Mouse (Mus musculus): ENCODE data around the gene Fbxw9. TPM values are rescaled to one million over a fixed set of nuclear protein-coding genes. Genes with fewer than 3 reads are reported as not detected.

Fbxw9 gene
- polyA plus RNA-seq, 1 experiment from 2014 or later = 27.4 TPM

DNA sequence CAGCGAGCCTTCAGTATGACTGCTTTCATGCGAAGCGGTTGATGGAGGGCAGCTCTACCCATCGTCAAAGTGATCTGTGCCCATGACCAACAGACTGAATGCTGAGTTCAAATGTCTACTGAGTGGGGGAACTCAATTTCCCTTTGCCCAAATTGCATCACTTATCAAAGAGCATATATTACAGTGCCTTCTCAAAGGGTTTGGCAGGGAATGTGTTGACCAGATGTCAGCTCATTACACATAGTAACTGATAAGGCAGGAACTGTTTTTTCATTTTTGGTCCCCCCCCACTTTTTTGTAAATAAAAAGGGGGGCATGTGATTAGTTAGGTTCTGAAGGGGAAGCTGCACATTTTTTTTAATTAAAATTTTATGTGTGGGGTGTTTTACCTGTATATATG, 2.7 kb downstream of the Fbxw9 start:
- Histone ChIP-seq H3K4me3 (ENCODE audit: low read depth, low read length) (no peak overlapping the region), H3K9ac (ENCODE audit: low read depth, low read length) (no peak overlapping the region), H3K4me1 (replicated peaks; ENCODE audit: control insufficient read depth, insufficient read depth, low read length) (peaks cover 3% of the 10 kb centered on the region; the same call in 1 of the 2 replicates), H3K27ac (ENCODE audit: low read depth, low read length) (no peak overlapping the region), H3K9me3 (ENCODE audit: control insufficient read depth, low read length) (no peaks in the 10 kb centered on the region), H3K36me3 (ENCODE audit: control insufficient read depth, insufficient read depth, low read length) (no peaks in the 10 kb centered on the region; the same call in 1 of the 2 replicates), H3K4me2 (replicated peaks; ENCODE audit: low read depth, low read length) (no peak overlapping the region), H3K27me3 (ENCODE audit: control insufficient read depth, insufficient read depth, low read length) (no peaks in the 10 kb centered on the region)
- DNase-seq (ENCODE audit: low spot score) (no peak), ATAC-seq (ENCODE audit: low FRiP score) (no peak)
- 93% methylated on average over 4 of the region's 4 CpGs for WGBS

DNA sequence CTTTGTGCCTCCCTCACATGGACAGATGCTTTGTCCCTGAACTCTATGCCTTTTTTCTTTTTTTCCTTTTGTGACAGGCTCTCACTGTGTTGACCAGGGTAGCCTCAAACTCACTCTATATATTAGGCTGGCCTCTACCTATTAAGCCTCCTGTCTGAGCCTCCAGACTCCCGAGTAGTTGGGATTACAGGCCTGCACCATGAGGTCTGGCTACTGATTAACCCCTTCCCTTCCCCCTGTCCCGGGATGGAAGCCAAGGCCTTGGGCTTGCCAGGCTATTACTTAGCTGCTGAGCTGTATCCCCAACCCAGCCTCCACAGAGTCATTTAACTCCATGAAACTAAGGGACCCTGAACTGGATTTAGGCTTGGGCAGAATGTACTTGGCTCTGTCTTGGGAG, 5.4 kb downstream of the Fbxw9 start:
- H3K4me3 ChIP-seq (ENCODE audit: low read depth, low read length) = no peak overlapping the region
- H3K36me3 ChIP-seq (ENCODE audit: control insufficient read depth, insufficient read depth, low read length) = no peaks in the 10 kb centered on the region; the same call in 1 of the 2 replicates
- H3K4me1 ChIP-seq (replicated peaks; ENCODE audit: control insufficient read depth, insufficient read depth, low read length) = peaks cover 3% of the 10 kb centered on the region; the same call in 1 of the 2 replicates
- DNase-seq (ENCODE audit: low spot score) (no peak), ATAC-seq (ENCODE audit: low FRiP score) (no peak)
- no peaks in the 10 kb centered on the region for H3K9me3 ChIP-seq (ENCODE audit: control insufficient read depth, low read length)
- 46% methylated on average over 2 of the region's 2 CpGs for WGBS
- H3K9ac ChIP-seq (ENCODE audit: low read depth, low read length) = no peak overlapping the region
- no peak overlapping the region for H3K27ac ChIP-seq (ENCODE audit: low read depth, low read length)
- no peaks in the 10 kb centered on the region for H3K27me3 ChIP-seq (ENCODE audit: control insufficient read depth, insufficient read depth, low read length)
- no peak overlapping the region for H3K4me2 ChIP-seq (replicated peaks; ENCODE audit: low read depth, low read length)

DNA sequence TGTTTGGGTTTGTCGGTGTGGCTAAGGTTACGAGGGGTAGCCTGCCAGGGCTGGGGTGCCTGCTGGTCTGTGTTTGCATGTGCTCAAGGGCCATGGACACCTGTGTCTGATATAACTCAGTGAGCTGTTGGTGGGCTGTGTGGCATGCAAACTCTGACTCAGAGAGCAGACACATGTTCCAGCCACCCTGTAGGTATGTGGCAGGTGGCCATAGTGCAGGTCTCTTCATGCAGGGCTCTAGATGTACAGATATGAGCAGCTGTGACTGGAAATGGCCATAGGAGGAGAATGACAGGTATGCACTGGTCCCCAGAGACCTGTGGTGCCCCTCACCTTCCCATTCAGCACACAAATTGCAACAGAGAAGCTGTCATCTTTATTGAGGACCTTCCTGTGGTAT, 7.3 kb downstream of the Fbxw9 start:
- Histone ChIP-seq H3K36me3 (ENCODE audit: control insufficient read depth, insufficient read depth, low read length) (no peaks in the 10 kb centered on the region; the same call in 1 of the 2 replicates), H3K4me1 (replicated peaks; ENCODE audit: control insufficient read depth, insufficient read depth, low read length) (no peaks in the 10 kb centered on the region), H3K4me3 (ENCODE audit: low read depth, low read length) (no peak overlapping the region), H3K9me3 (ENCODE audit: control insufficient read depth, low read length) (no peaks in the 10 kb centered on the region), H3K27me3 (ENCODE audit: control insufficient read depth, insufficient read depth, low read length) (no peaks in the 10 kb centered on the region), H3K27ac (ENCODE audit: low read depth, low read length) (no peak overlapping the region), H3K4me2 (replicated peaks; ENCODE audit: low read depth, low read length) (no peak overlapping the region), H3K9ac (ENCODE audit: low read depth, low read length) (no peak overlapping the region)
- 90% methylated on average over 2 of the region's 2 CpGs for WGBS
- DNase-seq (ENCODE audit: low spot score) (no peak), ATAC-seq (ENCODE audit: low FRiP score) (no peak)

DNA sequence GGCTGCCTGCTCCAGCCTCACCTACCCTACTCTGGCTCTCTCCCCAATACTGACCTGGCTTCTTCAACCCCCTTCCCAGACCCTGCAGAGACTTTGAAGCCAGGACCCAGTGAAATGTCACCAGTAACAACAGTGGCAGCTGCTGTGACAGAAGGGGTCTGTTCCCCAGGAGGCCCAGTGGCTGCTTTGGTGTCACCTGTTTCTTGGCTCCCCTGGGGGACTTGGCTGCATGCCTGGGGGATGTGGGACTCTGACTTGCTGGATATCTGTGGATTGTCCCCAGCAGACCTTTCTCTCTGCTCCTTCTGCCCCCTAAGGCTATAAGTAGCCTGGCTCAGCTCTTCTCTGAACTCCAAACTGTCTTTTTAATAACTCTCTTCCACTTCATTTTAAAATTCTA, 8.1 kb downstream of the Fbxw9 start, which contains the start of gene Gm5741:
Gene Gm5741, minus strand, starts transcription at position 1 of the 400 bp plus-strand sequence.
- ATAC-seq (ENCODE audit: low FRiP score) = no peak
- H3K9ac ChIP-seq (ENCODE audit: low read depth, low read length) = no peak within 1 kb of the TSS

DNA sequence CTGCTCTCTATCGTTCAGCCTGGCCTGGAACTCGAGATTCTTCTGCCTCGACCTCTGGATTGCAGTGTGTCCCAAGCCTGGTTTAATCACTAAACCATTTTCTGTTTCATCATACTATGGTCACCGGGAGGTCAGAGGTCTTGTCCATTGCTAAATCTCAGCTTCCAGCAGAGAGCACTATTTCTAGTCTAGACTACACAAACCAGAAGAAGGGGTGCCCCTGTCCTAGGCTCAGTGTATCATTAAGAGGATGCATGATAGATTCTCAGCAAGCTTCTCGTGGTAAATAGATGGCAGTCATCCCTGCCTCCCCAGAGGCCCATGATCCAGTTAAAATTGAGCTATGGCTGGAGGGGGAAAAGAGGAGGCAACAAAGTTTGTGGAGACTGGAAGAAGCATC, 11.2 kb downstream of the Fbxw9 start:
- no peaks in the 10 kb centered on the region for H3K9me3 ChIP-seq (ENCODE audit: control insufficient read depth, low read length)
- peak overlapping the region; percentile 83; the same call in 1 of the 2 replicates for H3K9ac ChIP-seq (ENCODE audit: low read depth, low read length)
- no peak overlapping the region for H3K27ac ChIP-seq (ENCODE audit: low read depth, low read length)
- 89% methylated on average over 5 of the region's 5 CpGs for WGBS
- H3K4me3 ChIP-seq (ENCODE audit: low read depth, low read length) = peak overlapping the region; percentile 95
- H3K4me2 ChIP-seq (replicated peaks; ENCODE audit: low read depth, low read length) = peak overlapping the region; percentile 63
- ATAC-seq (ENCODE audit: low FRiP score) = no peak
- peak; percentile 45 for DNase-seq (ENCODE audit: low spot score)
- H3K4me1 ChIP-seq (replicated peaks; ENCODE audit: control insufficient read depth, insufficient read depth, low read length) = no peaks in the 10 kb centered on the region
- no peaks in the 10 kb centered on the region for H3K27me3 ChIP-seq (ENCODE audit: control insufficient read depth, insufficient read depth, low read length)
- peaks cover 6% of the 10 kb centered on the region for H3K36me3 ChIP-seq (ENCODE audit: control insufficient read depth, insufficient read depth, low read length)

More for the DNA sequence above, 8.1 kb downstream of the Fbxw9 start, which contains the start of gene Gm5741:
- H3K4me2 ChIP-seq (replicated peaks; ENCODE audit: low read depth, low read length) = no peak within 1 kb of the TSS
- H3K27me3 ChIP-seq (ENCODE audit: control insufficient read depth, insufficient read depth, low read length) = no peaks in the 10 kb centered on the region
- H3K27ac ChIP-seq (ENCODE audit: low read depth, low read length) = no peak within 1 kb of the TSS
- no peaks in the 10 kb centered on the region; the same call in 1 of the 2 replicates for H3K36me3 ChIP-seq (ENCODE audit: control insufficient read depth, insufficient read depth, low read length)
- H3K9me3 ChIP-seq (ENCODE audit: control insufficient read depth, low read length) = no peaks in the 10 kb centered on the region
- no peak within 1 kb of the TSS for H3K4me3 ChIP-seq (ENCODE audit: low read depth, low read length)
- H3K4me1 ChIP-seq (replicated peaks; ENCODE audit: control insufficient read depth, insufficient read depth, low read length) = no peaks in the 10 kb centered on the region
- DNase-seq (ENCODE audit: low spot score) = no peak

DNA sequence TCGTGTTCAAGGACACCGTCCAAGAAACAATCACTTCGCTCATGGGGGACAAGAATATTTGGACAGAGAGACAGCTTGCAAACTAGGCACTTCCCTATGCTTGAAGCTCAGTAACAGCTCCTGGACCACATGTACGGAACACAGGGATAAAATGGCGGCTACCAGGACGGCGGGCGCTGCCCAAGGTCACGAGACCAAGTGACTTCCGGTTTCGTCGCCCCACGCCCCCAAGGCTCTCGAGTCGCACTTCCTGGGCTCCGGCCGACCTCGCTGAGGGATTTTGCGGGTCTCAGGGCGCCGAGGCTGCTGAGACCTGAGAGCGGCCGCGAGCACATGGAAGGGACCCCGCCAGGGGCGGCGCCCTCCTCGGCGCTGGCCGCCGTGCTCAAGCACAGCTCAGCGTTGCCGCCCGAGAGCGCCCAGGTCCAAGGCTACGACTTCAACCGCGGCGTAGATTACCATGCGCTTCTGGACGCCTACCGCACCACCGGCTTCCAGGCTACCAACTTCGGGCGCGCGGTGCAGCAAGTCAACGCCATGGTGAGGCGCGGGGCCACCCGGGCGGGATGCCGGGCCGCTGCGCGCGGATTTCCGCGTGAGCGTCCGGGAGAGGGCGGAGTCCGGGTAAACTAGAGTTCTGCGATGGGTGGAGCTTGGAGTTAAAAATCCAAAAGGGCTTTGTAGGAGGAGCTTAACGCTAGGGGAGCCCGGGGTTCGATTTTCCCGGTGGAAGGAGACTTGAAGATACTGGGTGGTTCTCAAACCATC, 11.8 kb downstream of the Fbxw9 start, which contains the start of gene Dhps:
Gene Dhps, plus strand, starts transcription at position 244 of the 768 bp plus-strand sequence.
- Histone ChIP-seq H3K4me2 (replicated peaks; ENCODE audit: low read depth, low read length) (peak within 1 kb of the TSS; percentile 63), H3K9ac (ENCODE audit: low read depth, low read length) (peak within 1 kb of the TSS; percentile 83), H3K36me3 (ENCODE audit: control insufficient read depth, insufficient read depth, low read length) (peaks cover 6% of the 10 kb centered on the region), H3K27me3 (ENCODE audit: control insufficient read depth, insufficient read depth, low read length) (no peaks in the 10 kb centered on the region), H3K4me3 (ENCODE audit: low read depth, low read length) (peak within 1 kb of the TSS; percentile 95), H3K4me1 (replicated peaks; ENCODE audit: control insufficient read depth, insufficient read depth, low read length) (no peaks in the 10 kb centered on the region), H3K9me3 (ENCODE audit: control insufficient read depth, low read length) (no peaks in the 10 kb centered on the region), H3K27ac (ENCODE audit: low read depth, low read length) (peak within 1 kb of the TSS; percentile 93)
- under 1% methylated on average over 57 of the region's 68 CpGs for WGBS
- DNase-seq (ENCODE audit: low spot score) (peak; percentile 91), ATAC-seq (ENCODE audit: low FRiP score) (peak; percentile 91)

DNA sequence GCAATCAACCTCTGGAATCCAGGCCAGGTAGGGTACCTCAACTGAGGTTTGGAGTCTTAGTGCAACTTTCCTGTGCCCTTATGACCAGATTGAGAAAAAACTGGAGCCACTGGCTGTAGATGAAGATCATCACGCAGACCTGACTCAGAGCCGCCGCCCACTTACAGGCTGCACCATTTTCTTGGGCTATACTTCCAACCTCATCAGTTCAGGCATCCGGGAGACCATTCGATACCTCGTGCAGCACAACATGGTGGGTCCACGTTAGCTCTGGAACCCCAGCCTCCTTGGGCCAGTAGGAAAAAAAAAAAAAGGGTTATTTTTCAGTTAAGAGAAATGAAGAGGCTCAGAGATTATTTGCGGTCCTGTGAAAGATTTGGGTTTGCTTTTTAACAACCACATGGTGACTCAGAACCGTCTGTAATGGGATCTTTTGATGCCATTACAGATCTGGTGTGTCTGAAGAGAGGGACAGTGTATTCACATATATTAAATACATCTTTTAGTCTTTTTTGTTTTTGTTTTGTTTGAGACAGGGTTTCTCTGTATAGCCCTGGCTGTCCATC, 12.6 kb downstream of the Fbxw9 start:
- H3K27ac ChIP-seq (ENCODE audit: low read depth, low read length) = peak overlapping the region; percentile 93
- H3K4me1 ChIP-seq (replicated peaks; ENCODE audit: control insufficient read depth, insufficient read depth, low read length) = no peaks in the 10 kb centered on the region
- peak overlapping the region; percentile 95 for H3K4me3 ChIP-seq (ENCODE audit: low read depth, low read length)
- H3K9me3 ChIP-seq (ENCODE audit: control insufficient read depth, low read length) = no peaks in the 10 kb centered on the region
- H3K27me3 ChIP-seq (ENCODE audit: control insufficient read depth, insufficient read depth, low read length) = no peaks in the 10 kb centered on the region
- ATAC-seq (ENCODE audit: low FRiP score) (0 out of 2 replicates have a peak, but pooled peaks have one; percentile 11), DNase-seq (ENCODE audit: low spot score) (no peak)
- peaks cover 6% of the 10 kb centered on the region; the same call in 1 of the 2 replicates for H3K36me3 ChIP-seq (ENCODE audit: control insufficient read depth, insufficient read depth, low read length)
- peak overlapping the region; percentile 83 for H3K9ac ChIP-seq (ENCODE audit: low read depth, low read length)
- 40% methylated on average over 9 of the region's 9 CpGs for WGBS
- peak overlapping the region; percentile 63 for H3K4me2 ChIP-seq (replicated peaks; ENCODE audit: low read depth, low read length)

DNA sequence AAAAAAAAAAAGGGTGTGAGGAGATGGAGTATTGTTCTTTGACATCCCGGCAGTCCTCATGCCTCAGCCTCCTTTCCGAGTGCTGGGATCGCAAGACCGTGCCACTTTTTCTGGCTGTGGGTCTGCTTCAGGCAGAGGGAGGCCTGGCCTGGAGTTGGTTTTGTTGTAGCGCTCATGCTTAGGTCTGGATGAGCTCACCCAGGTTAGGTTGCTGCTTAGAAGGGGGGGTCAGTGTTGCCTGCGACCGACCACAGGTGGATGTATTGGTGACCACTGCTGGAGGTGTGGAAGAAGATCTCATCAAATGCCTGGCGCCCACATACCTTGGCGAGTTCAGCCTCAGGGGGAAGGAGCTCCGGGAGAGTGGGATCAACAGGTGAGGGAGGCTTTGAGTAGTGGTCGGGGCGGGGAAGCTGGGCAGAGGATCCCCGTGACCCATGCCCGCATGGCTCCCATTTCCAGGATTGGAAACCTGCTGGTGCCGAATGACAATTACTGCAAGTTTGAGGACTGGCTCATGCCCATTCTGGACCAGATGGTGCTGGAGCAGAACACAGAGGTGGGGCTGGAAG, 13.3 kb downstream of the Fbxw9 start:
- ATAC-seq (ENCODE audit: low FRiP score) (no peak), DNase-seq (ENCODE audit: low spot score) (no peak)
- Histone ChIP-seq H3K27ac (ENCODE audit: low read depth, low read length) (no peak overlapping the region), H3K9me3 (ENCODE audit: control insufficient read depth, low read length) (no peaks in the 10 kb centered on the region), H3K4me1 (replicated peaks; ENCODE audit: control insufficient read depth, insufficient read depth, low read length) (no peaks in the 10 kb centered on the region), H3K4me2 (replicated peaks; ENCODE audit: low read depth, low read length) (no peak overlapping the region), H3K27me3 (ENCODE audit: control insufficient read depth, insufficient read depth, low read length) (no peaks in the 10 kb centered on the region), H3K9ac (ENCODE audit: low read depth, low read length) (no peak overlapping the region), H3K4me3 (ENCODE audit: low read depth, low read length) (no peak overlapping the region; the same call in 1 of the 2 replicates), H3K36me3 (ENCODE audit: control insufficient read depth, insufficient read depth, low read length) (peaks cover 6% of the 10 kb centered on the region; the same call in 1 of the 2 replicates)
- 94% methylated on average over 15 of the region's 15 CpGs for WGBS

Measured in hindbrain, embryonic 11.5 days (tissue).